Mouse (Mus musculus) MEL (cell line): ENCODE results near the gene Tekt1.
A peak's percentile ranks its signal among the peaks of the same experiment; 100 is the strongest.

Experiments used
- CTCF ChIP-seq, 3 experiments: IDR thresholded peaks in 2 of 3; conservative IDR thresholded peaks in 1 of 3; 2 replicates each; pipeline ENCODE4 v1.5.1; 2011 to 2012; ENCODE audit warnings: low read length in 3 of 3, low read depth in 2 of 3, mild to moderate bottlenecking in 2 of 3, improper control_type of control experiment in 1 of 3, inconsistent platforms in 1 of 3, mixed read lengths in 1 of 3, moderate library complexity in 1 of 3; ENCODE audit not compliant: control insufficient read depth in 1 of 3, insufficient read depth in 1 of 3, poor library complexity in 1 of 3, severe bottlenecking in 1 of 3
- ELF1 ChIP-seq: IDR thresholded peaks from 2 replicates; pipeline ENCODE4 v1.6.1; 2014; ENCODE audit warnings: low read depth, mild to moderate bottlenecking, inconsistent platforms, low read length, improper control_type of control experiment, moderate library complexity
- GABPA ChIP-seq: IDR thresholded peaks from 2 replicates; pipeline ENCODE4 v1.6.1; 2012; ENCODE audit warnings: low read depth, mild to moderate bottlenecking, inconsistent platforms, low read length, improper control_type of control experiment, moderate library complexity
- MAFK ChIP-seq: IDR thresholded peaks from 2 replicates; pipeline ENCODE4 v1.6.1; 2011; ENCODE audit warnings: low read depth, mild to moderate bottlenecking, low read length, improper control_type of control experiment, borderline replicate concordance
- MEF2A ChIP-seq: IDR thresholded peaks from 2 replicates; pipeline ENCODE4 v1.6.1; 2014; ENCODE audit warnings: low read depth, mild to moderate bottlenecking, inconsistent platforms, low read length, improper control_type of control experiment; ENCODE audit not compliant: poor library complexity, insufficient replicate concordance, severe bottlenecking; ENCODE audit errors: extremely low read depth
- POLR2A ChIP-seq, 2 experiments: IDR thresholded peaks; 2 replicates each; pipeline ENCODE4 v1.6.1; 2011 to 2012; ENCODE audit warnings: low read length in 2 of 2, mild to moderate bottlenecking in 2 of 2, control low read depth in 1 of 2, improper control_type of control experiment in 1 of 2, low read depth in 1 of 2, moderate library complexity in 1 of 2; ENCODE audit not compliant: control insufficient read depth in 1 of 2, insufficient read depth in 1 of 2, poor library complexity in 1 of 2
- SMC3 ChIP-seq: IDR thresholded peaks from 2 replicates; pipeline ENCODE4 v1.6.1; 2011; ENCODE audit warnings: low read depth, low read length, improper control_type of control experiment
- TAL1 ChIP-seq: IDR thresholded peaks from 2 replicates; pipeline ENCODE4 v1.6.1; 2012; ENCODE audit warnings: mild to moderate bottlenecking, inconsistent platforms, low read length, moderate library complexity, mixed read lengths
- USF1 ChIP-seq: IDR thresholded peaks from 2 replicates; pipeline ENCODE4 v1.6.1; 2014; ENCODE audit warnings: low read depth, mild to moderate bottlenecking, inconsistent platforms, low read length, improper control_type of control experiment, moderate library complexity
- USF2 ChIP-seq, 2 experiments: IDR thresholded peaks; 2 replicates each; pipeline ENCODE4 v1.6.1; 2011 to 2012; ENCODE audit warnings: improper control_type of control experiment in 2 of 2, low read length in 2 of 2, borderline replicate concordance in 1 of 2, inconsistent platforms in 1 of 2, low read depth in 1 of 2, mild to moderate bottlenecking in 1 of 2; ENCODE audit not compliant: insufficient read depth in 1 of 2
- ZKSCAN1 ChIP-seq: IDR thresholded peaks from 2 replicates; pipeline ENCODE4 v1.6.1; 2012; ENCODE audit warnings: low read depth, mild to moderate bottlenecking, inconsistent platforms, low read length, improper control_type of control experiment, moderate library complexity

DNA sequence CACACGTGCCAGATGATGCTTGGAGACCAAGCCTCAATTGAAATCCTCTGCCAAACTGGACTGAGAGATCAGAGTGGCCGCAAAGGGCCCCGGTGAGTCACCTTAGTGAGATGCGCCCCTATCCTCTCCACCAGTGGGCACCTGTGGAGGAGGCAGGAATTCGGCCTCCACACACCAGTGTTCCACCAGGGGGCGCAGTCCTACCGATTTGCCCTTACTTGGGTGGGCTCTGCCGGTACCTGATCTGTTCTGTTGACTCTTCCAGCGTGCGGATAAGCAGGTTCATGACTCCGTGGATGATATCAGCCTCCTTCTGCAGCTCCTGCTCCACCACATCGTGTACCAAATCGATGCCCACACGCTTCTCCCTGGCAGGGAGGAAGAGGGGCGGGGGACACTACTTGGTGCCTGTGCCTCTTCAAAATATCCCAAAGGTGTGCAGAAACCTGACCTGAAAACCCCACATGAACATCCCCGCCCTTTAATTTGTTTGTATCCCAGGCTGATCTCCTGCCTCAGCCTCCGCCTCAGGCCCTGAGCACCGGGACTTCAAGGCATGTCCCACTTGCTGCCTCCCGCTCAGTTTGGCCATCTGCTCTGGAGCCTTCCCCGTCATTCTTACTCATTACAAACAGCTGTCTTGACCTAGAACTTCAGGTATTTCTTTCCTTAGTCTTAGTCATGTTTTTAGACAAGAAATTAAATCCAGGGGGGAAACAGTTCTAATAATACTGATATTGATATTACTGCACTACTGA lies 7.1 kb downstream of the Tekt1 start:
- TF ChIP-seq MEF2A (no peak), ELF1 (no peak), CTCF (IDR thresholded peaks at IDR 0.05 in 2 of 3, conservative IDR thresholded peaks at IDR 0.05 in 1 of 3; ENCODE audit: control insufficient read depth in 1 of 3, insufficient read depth in 1 of 3, low read depth in 2 of 3, low read length in 3 of 3, poor library complexity in 1 of 3, severe bottlenecking in 1 of 3) (peak; percentile 93 to 99 (median 99)), SMC3 (peak; percentile 99), USF1 (no peak), TAL1 (no peak), ZKSCAN1 (no peak), GABPA (no peak), USF2 (IDR thresholded peaks at IDR 0.05; ENCODE audit: borderline replicate concordance in 1 of 2, insufficient read depth in 1 of 2, low read depth in 1 of 2, low read length in 2 of 2) (no peak), MAFK (no peak), POLR2A (IDR thresholded peaks at IDR 0.05; ENCODE audit: control insufficient read depth in 1 of 2, insufficient read depth in 1 of 2, low read depth in 1 of 2, low read length in 2 of 2, poor library complexity in 1 of 2) (no peak)
